Mouse (Mus musculus) cerebellum, adult 2 months (tissue): ENCODE results near the gene Tarbp1. TPM values are rescaled to one million over a fixed set of nuclear protein-coding genes. Genes with fewer than 3 reads are reported as not detected.

Source experiments
- DNase-seq, 2 experiments: peaks; one replicate each; pipeline ENCODE4 v3.0.0; 2021
- H3K27ac ChIP-seq: fragments of 200-500 bp; 2 replicates; pipeline ENCODE4 v1.5.1; 2012; ENCODE audit warnings: low read length, control low read depth, inconsistent platforms; ENCODE audit not compliant: insufficient read depth
- H3K27me3 ChIP-seq: fragments of 200-500 bp; 2 replicates; pipeline ENCODE4 v1.6.1; 2012; ENCODE audit warnings: inconsistent platforms, mild to moderate bottlenecking, low read length, moderate library complexity; ENCODE audit not compliant: control insufficient read depth, insufficient read depth
- H3K4me1 ChIP-seq: fragments of 200-500 bp; 2 replicates; pipeline ENCODE4 v1.6.1; 2011; ENCODE audit warnings: low read length; ENCODE audit not compliant: control insufficient read depth, insufficient read depth
- H3K4me3 ChIP-seq: fragments of 200-500 bp; replicated peaks from 2 replicates; pipeline ENCODE3; 2011; ENCODE audit warnings: mild to moderate bottlenecking, low read depth, low read length, control low read depth; ENCODE audit not compliant: insufficient read depth
- CTCF ChIP-seq: fragments of 200-500 bp; IDR thresholded peaks from 2 replicates; pipeline ENCODE4 v1.5.1; 2011; ENCODE audit warnings: low read depth, mild to moderate bottlenecking, control low read depth, low read length, moderate library complexity, borderline replicate concordance; ENCODE audit not compliant: insufficient read depth
- POLR2A ChIP-seq: fragments of 200-500 bp; IDR thresholded peaks from 2 replicates; pipeline ENCODE4 v1.6.1; 2011; ENCODE audit warnings: low read length, control low read depth, borderline replicate concordance; ENCODE audit not compliant: insufficient read depth
- WGBS: fragments of 180-500 bp; shearing (Covaris S2); methylation state at CpG from one replicate; pipeline ENCODE4 v1.1.7; 2018; 5-methylcytosine and 5-hydroxymethylcytosine counted together
- polyA plus RNA-seq: library from polyadenylated mRNA; depleted of rRNA; stranded (reverse); fragments of >200 nt; gene quantifications from 2 replicates; pipeline ENCODE4 v1.2.3, GENCODE M21; 2012; rRNA removed

Gene Tarbp1
- polyA plus RNA-seq, 1 experiment = 7.1 TPM

DNA sequence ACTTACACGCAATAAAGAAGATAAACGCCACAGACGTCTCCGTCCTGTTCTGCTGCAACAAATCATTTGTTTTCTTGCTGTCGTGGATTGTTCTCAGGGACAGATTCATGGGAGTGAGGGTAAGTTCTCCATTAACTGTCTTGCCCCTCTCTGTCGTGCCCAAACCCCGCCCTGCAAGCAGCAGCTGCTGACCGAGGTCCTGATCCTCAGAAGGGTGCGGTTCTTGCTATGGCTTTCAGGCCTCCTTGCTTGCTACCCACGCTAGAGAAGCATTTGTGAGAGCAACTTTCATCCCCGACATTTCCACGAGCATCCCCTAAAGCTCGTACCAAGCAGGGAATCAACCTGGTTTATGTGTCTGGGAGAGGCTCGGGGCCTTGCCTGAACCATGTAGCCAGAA, 92.6 kb downstream of the Tarbp1 start:
- Histone ChIP-seq H3K4me1 (peaks cover 5% of the 10 kb centered on the region), H3K27ac (no peak overlapping the region), H3K27me3 (no peaks in the 10 kb centered on the region), H3K4me3 (no peak overlapping the region)
- WGBS = 70% methylated on average over 14 of the region's 14 CpGs
- no peak for DNase-seq
- TF ChIP-seq POLR2A (no peak), CTCF (no peak)

DNA sequence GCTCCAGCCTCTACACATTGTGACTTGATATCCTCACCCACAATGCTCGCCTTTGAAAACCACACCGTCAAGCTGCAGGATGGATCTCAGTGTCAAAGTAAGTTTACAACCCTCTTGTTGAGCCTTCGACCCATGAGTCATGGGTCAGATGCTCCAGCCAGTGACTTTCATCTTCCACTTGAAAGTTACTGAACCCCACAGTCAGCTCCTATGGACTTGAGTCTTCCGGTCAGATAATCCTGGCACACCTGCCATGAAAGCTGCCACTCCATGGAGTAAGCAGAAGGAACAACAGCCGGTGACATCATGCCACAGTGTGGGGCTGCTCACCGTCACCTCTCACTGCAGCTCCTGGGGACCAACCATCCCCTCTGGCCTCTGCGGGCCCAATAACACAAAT, 93.6 kb downstream of the Tarbp1 start:
- no peak overlapping the region for H3K27ac ChIP-seq
- DNase-seq = peak in 1 of 2 experiments; percentile 31
- WGBS = 62% methylated on average over 7 of the region's 7 CpGs

GRCm38 (mm10) chr8:126380141-126380540, 94.7 kb downstream of the Tarbp1 start:
- WGBS = 27% methylated on average over 2 of the region's 2 CpGs
- no peak overlapping the region for H3K27ac ChIP-seq
- H3K4me3 ChIP-seq = no peak overlapping the region
- no peak for DNase-seq
- H3K27me3 ChIP-seq = no peaks in the 10 kb centered on the region
- peaks cover 10% of the 10 kb centered on the region for H3K4me1 ChIP-seq
- TF ChIP-seq CTCF (no peak), POLR2A (no peak)

More for the DNA sequence above, 93.6 kb downstream of the Tarbp1 start:
- Histone ChIP-seq H3K4me3 (no peak overlapping the region), H3K27me3 (no peaks in the 10 kb centered on the region), H3K4me1 (peaks cover 5% of the 10 kb centered on the region)
- TF ChIP-seq POLR2A = no peak
- TF ChIP-seq CTCF = no peak

DNA sequence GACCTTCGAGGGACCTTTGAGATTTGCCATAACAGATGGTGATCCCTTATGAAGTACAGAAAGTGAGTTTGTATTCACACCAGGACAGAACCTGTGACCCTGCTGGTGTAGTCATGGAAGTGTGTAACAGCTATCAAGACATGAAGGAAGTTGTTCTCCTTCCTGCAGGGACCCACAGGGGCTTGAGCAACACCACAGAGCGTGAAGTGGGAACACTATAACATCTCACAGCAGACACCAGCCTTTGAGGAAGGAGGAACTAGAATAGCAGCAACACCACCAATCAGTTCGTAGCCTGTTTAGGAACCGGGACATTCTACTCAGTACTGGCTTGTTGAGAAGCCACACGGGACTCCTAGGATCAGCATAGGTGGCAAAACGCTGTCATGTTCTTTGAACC, 95.3 kb downstream of the Tarbp1 start:
- TF ChIP-seq POLR2A (no peak), CTCF (no peak)
- H3K4me3 ChIP-seq = no peak overlapping the region
- H3K27ac ChIP-seq = no peak overlapping the region
- H3K27me3 ChIP-seq = no peaks in the 10 kb centered on the region
- WGBS = 86% methylated on average over 6 of the region's 6 CpGs
- H3K4me1 ChIP-seq = peaks cover 14% of the 10 kb centered on the region
- DNase-seq = no peak

Other genes with a start within 250 kb of the Tarbp1 start
- 15.8 and 17.7 TPM in 2 replicates for gene Slc35f3, start 176.5 kb downstream of the Tarbp1 start, polyA plus RNA-seq
- 45.2 and 51.1 TPM in 2 replicates for gene Coa6, start 52.5 kb downstream of the Tarbp1 start, polyA plus RNA-seq
- gene Irf2bp2, start 118.9 kb upstream of the Tarbp1 start, polyA plus RNA-seq = 42.0 and 42.4 TPM in 2 replicates